Mouse (Mus musculus) ES-E14 (cell line): ENCODE data around the gene Meox1.

ENCODE experiments used
- CHD2 ChIP-seq: IDR thresholded peaks from 2 replicates; pipeline ENCODE4 v1.6.1; 2014; ENCODE audit warnings: mild to moderate bottlenecking, low read depth, low read length, inconsistent platforms
- HCFC1 ChIP-seq: IDR thresholded peaks from 2 replicates; pipeline ENCODE4 v1.6.1; 2012; ENCODE audit warnings: low read length, inconsistent platforms, borderline replicate concordance; ENCODE audit not compliant: insufficient read depth
- MAFK ChIP-seq: IDR thresholded peaks from 2 replicates; pipeline ENCODE4 v1.6.1; 2014; ENCODE audit warnings: mild to moderate bottlenecking, low read depth, low read length, inconsistent platforms; ENCODE audit not compliant: insufficient read depth
- ZC3H11A ChIP-seq: IDR thresholded peaks from 2 replicates; pipeline ENCODE4 v1.6.1; 2012; ENCODE audit warnings: low read depth, mild to moderate bottlenecking, inconsistent platforms, low read length, borderline replicate concordance
- ZNF384 ChIP-seq: IDR thresholded peaks from 2 replicates; pipeline ENCODE4 v1.6.1; 2012; ENCODE audit warnings: low read depth, low read length, inconsistent platforms

GRCm38 (mm10) chr11:101898328-101898727 lies 4.2 kb upstream of the Meox1 start:
- TF ChIP-seq MAFK = no peak
- TF ChIP-seq ZC3H11A = no peak
- no peak for TF ChIP-seq ZNF384
- no peak for TF ChIP-seq HCFC1
- no peak for TF ChIP-seq CHD2
